Mouse (Mus musculus) MEL (cell line): ENCODE measurements at regions not wholly inside any gene's neighbourhood (a gene's known extent, or its start where the extent isn't known, plus 50 kb on each side); places are given as distances from the start of the nearest gene placed in this dataset.

ENCODE experiments used
- DNase-seq: peaks from one replicate; pipeline ENCODE4 v3.0.0; 2011; ENCODE audit warnings: low read depth, low spot score
- H3K27ac ChIP-seq: 2 replicates; pipeline ENCODE4 v1.5.1; 2012; ENCODE audit warnings: low read depth, mild to moderate bottlenecking, control low read depth, low read length, moderate library complexity; ENCODE audit not compliant: control insufficient read depth
- H3K27me3 ChIP-seq, 2 experiments: fragments of 150-350 bp in 1 of 2; sonication (generic) in 1 of 2; 2 replicates each; pipeline ENCODE4 v1.6.1; 2012; ENCODE audit warnings: low read length in 2 of 2, mild to moderate bottlenecking in 2 of 2, improper control_type of control experiment in 1 of 2, moderate library complexity in 1 of 2; ENCODE audit not compliant: insufficient read depth in 2 of 2, control insufficient read depth in 1 of 2
- H3K36me3 ChIP-seq, 2 experiments: 2 replicates each; pipeline ENCODE4 v1.6.1; 2012 to 2014; ENCODE audit warnings: low read length in 2 of 2, improper control_type of control experiment in 1 of 2, inconsistent platforms in 1 of 2, mild to moderate bottlenecking in 1 of 2; ENCODE audit not compliant: insufficient read depth in 2 of 2, control insufficient read depth in 1 of 2
- H3K4me1 ChIP-seq, 2 experiments: fragments of 150-350 bp in 1 of 2; sonication (generic) in 1 of 2; 2 replicates each; pipeline ENCODE4 v1.6.1; 2012; ENCODE audit warnings: low read length in 2 of 2, improper control_type of control experiment in 1 of 2, mild to moderate bottlenecking in 1 of 2; ENCODE audit not compliant: insufficient read depth in 2 of 2, control insufficient read depth in 1 of 2
- H3K4me3 ChIP-seq, 2 experiments: fragments of 150-350 bp in 1 of 2; sonication (generic) in 1 of 2; 2 replicates each; pipeline ENCODE4 v1.5.1; 2012; ENCODE audit warnings: low read depth in 2 of 2, low read length in 2 of 2, mild to moderate bottlenecking in 2 of 2, moderate library complexity in 2 of 2, control low read depth in 1 of 2, improper control_type of control experiment in 1 of 2; ENCODE audit not compliant: control insufficient read depth in 1 of 2, insufficient read depth in 1 of 2
- H3K79me2 ChIP-seq: 2 replicates; pipeline ENCODE4 v1.6.1; 2012; ENCODE audit warnings: mild to moderate bottlenecking, low read length, moderate library complexity; ENCODE audit not compliant: control insufficient read depth, poor library complexity, insufficient read depth
- H3K9ac ChIP-seq: 2 replicates; pipeline ENCODE4 v1.6.1; 2012; ENCODE audit warnings: low read depth, mild to moderate bottlenecking, control low read depth, low read length, moderate library complexity; ENCODE audit not compliant: control insufficient read depth, poor library complexity, severe bottlenecking
- H3K9me3 ChIP-seq: fragments of 150-350 bp; sonication (generic); replicated peaks from 2 replicates; pipeline ENCODE4 v1.6.1; 2012; ENCODE audit warnings: mild to moderate bottlenecking, low read length, improper control_type of control experiment, moderate library complexity; ENCODE audit not compliant: insufficient read depth
- CTCF ChIP-seq, 3 experiments: IDR thresholded peaks in 2 of 3; conservative IDR thresholded peaks in 1 of 3; 2 replicates each; pipeline ENCODE4 v1.5.1; 2011 to 2012; ENCODE audit warnings: low read length in 3 of 3, low read depth in 2 of 3, mild to moderate bottlenecking in 2 of 3, improper control_type of control experiment in 1 of 3, inconsistent platforms in 1 of 3, mixed read lengths in 1 of 3, moderate library complexity in 1 of 3; ENCODE audit not compliant: control insufficient read depth in 1 of 3, insufficient read depth in 1 of 3, poor library complexity in 1 of 3, severe bottlenecking in 1 of 3
- E2F4 ChIP-seq: IDR thresholded peaks from 2 replicates; pipeline ENCODE4 v1.6.1; 2011; ENCODE audit warnings: low read depth, low read length, improper control_type of control experiment, borderline replicate concordance
- ELF1 ChIP-seq: IDR thresholded peaks from 2 replicates; pipeline ENCODE4 v1.6.1; 2014; ENCODE audit warnings: low read depth, mild to moderate bottlenecking, inconsistent platforms, low read length, improper control_type of control experiment, moderate library complexity
- ETS1 ChIP-seq: IDR thresholded peaks from 2 replicates; pipeline ENCODE4 v1.6.1; 2012; ENCODE audit warnings: low read depth, mild to moderate bottlenecking, inconsistent platforms, low read length, improper control_type of control experiment, moderate library complexity
- GATA1 ChIP-seq: IDR thresholded peaks from 2 replicates; pipeline ENCODE4 v1.6.1; 2011; ENCODE audit warnings: low read depth, low read length, improper control_type of control experiment
- HCFC1 ChIP-seq: IDR thresholded peaks from 2 replicates; pipeline ENCODE4 v1.6.1; 2012; ENCODE audit warnings: low read depth, mild to moderate bottlenecking, inconsistent platforms, low read length, improper control_type of control experiment, moderate library complexity
- JUND ChIP-seq: IDR thresholded peaks from 2 replicates; pipeline ENCODE4 v1.6.1; 2011; ENCODE audit warnings: low read depth, mild to moderate bottlenecking, improper control_type of control experiment, low read length
- KAT2A ChIP-seq: conservative IDR thresholded peaks from 2 replicates; pipeline ENCODE4 v1.6.1; 2012; ENCODE audit warnings: low read depth, low read length, improper control_type of control experiment, inconsistent platforms
- MAX ChIP-seq: IDR thresholded peaks from 2 replicates; pipeline ENCODE4 v1.6.1; 2011; ENCODE audit warnings: low read length, improper control_type of control experiment
- MAZ ChIP-seq: IDR thresholded peaks from 2 replicates; pipeline ENCODE4 v1.6.1; 2012; ENCODE audit warnings: low read depth, mild to moderate bottlenecking, inconsistent platforms, low read length, improper control_type of control experiment
- MYB ChIP-seq: IDR thresholded peaks from 2 replicates; pipeline ENCODE4 v1.6.1; 2011; ENCODE audit warnings: mild to moderate bottlenecking, low read depth, low read length, improper control_type of control experiment
- NELFE ChIP-seq: IDR thresholded peaks from 2 replicates; pipeline ENCODE4 v1.6.1; 2011; ENCODE audit warnings: low read depth, low read length, improper control_type of control experiment
- POLR2A ChIP-seq, 2 experiments: IDR thresholded peaks; 2 replicates each; pipeline ENCODE4 v1.6.1; 2011 to 2012; ENCODE audit warnings: low read length in 2 of 2, mild to moderate bottlenecking in 2 of 2, control low read depth in 1 of 2, improper control_type of control experiment in 1 of 2, low read depth in 1 of 2, moderate library complexity in 1 of 2; ENCODE audit not compliant: control insufficient read depth in 1 of 2, insufficient read depth in 1 of 2, poor library complexity in 1 of 2
- RAD21 ChIP-seq: IDR thresholded peaks from 2 replicates; pipeline ENCODE4 v1.6.1; 2011; ENCODE audit warnings: mild to moderate bottlenecking, low read depth, low read length, improper control_type of control experiment
- SIN3A ChIP-seq: IDR thresholded peaks from 2 replicates; pipeline ENCODE4 v1.6.1; 2012; ENCODE audit warnings: low read length, improper control_type of control experiment, inconsistent platforms
- TAL1 ChIP-seq: IDR thresholded peaks from 2 replicates; pipeline ENCODE4 v1.6.1; 2012; ENCODE audit warnings: mild to moderate bottlenecking, inconsistent platforms, low read length, moderate library complexity, mixed read lengths
- USF2 ChIP-seq, 2 experiments: IDR thresholded peaks; 2 replicates each; pipeline ENCODE4 v1.6.1; 2011 to 2012; ENCODE audit warnings: improper control_type of control experiment in 2 of 2, low read length in 2 of 2, borderline replicate concordance in 1 of 2, inconsistent platforms in 1 of 2, low read depth in 1 of 2, mild to moderate bottlenecking in 1 of 2; ENCODE audit not compliant: insufficient read depth in 1 of 2
- ZC3H11A ChIP-seq: IDR thresholded peaks from 2 replicates; pipeline ENCODE4 v1.6.1; 2012; ENCODE audit warnings: low read depth, mild to moderate bottlenecking, inconsistent platforms, low read length, improper control_type of control experiment
- ZMIZ1 ChIP-seq: IDR thresholded peaks from 2 replicates; pipeline ENCODE4 v1.6.1; 2012; ENCODE audit warnings: low read depth, mild to moderate bottlenecking, inconsistent platforms, low read length, improper control_type of control experiment, moderate library complexity
- ZNF384 ChIP-seq: IDR thresholded peaks from 2 replicates; pipeline ENCODE4 v1.6.1; 2012; ENCODE audit warnings: low read depth, mild to moderate bottlenecking, inconsistent platforms, low read length, improper control_type of control experiment

DNA sequence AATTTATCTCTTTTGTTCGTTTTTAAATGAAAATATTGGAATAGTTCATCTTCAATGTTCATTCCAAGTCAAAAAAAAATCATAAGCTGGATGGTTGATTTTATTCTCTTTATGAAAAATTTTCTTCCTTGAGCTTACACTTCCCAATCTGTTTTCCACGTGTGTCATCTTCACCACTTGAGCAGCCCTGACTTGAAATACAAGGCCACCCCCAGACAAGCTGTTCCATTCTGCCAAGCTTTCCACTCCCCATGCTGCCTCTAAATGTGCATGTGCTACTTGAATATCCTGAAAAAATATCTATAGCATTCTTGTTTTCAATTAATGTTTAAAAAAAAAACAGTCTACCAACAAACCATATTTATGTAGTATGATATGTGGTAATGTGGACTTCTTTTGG, 693.2 kb downstream of the Basp1 start:
- Histone ChIP-seq H3K9ac (no peak overlapping the region), H3K4me1 (no peaks in the 10 kb centered on the region)
- no peak for DNase-seq
- TF ChIP-seq POLR2A (IDR thresholded peaks at IDR 0.05; ENCODE audit: control insufficient read depth in 1 of 2, insufficient read depth in 1 of 2, low read depth in 1 of 2, low read length in 2 of 2, poor library complexity in 1 of 2) (no peak), MAZ (no peak), ELF1 (no peak), CTCF (IDR thresholded peaks at IDR 0.05 in 2 of 3, conservative IDR thresholded peaks at IDR 0.05 in 1 of 3; ENCODE audit: control insufficient read depth in 1 of 3, insufficient read depth in 1 of 3, low read depth in 2 of 3, low read length in 3 of 3, poor library complexity in 1 of 3, severe bottlenecking in 1 of 3) (no peak), E2F4 (no peak), USF2 (IDR thresholded peaks at IDR 0.05; ENCODE audit: borderline replicate concordance in 1 of 2, insufficient read depth in 1 of 2, low read depth in 1 of 2, low read length in 2 of 2) (no peak), RAD21 (no peak), SIN3A (no peak), KAT2A (no peak), NELFE (no peak), JUND (no peak), GATA1 (no peak), TAL1 (no peak), ZNF384 (no peak), ZC3H11A (no peak), MYB (no peak), ETS1 (no peak)
- TF ChIP-seq, all 39 proteins: peak for 0
- H3K9me3 ChIP-seq = no peaks in the 10 kb centered on the region
- no peak overlapping the region for H3K4me3 ChIP-seq
- H3K27ac ChIP-seq = no peak overlapping the region
- H3K36me3 ChIP-seq = no peaks in the 10 kb centered on the region
- H3K79me2 ChIP-seq = no peaks in the 10 kb centered on the region
- no peaks in the 10 kb centered on the region for H3K27me3 ChIP-seq

GRCm38 (mm10) chr15:24682167-24682566, 731.4 kb downstream of the Basp1 start:
- Histone ChIP-seq H3K4me3 (no peak overlapping the region), H3K27me3 (no peaks in the 10 kb centered on the region), H3K9me3 (no peaks in the 10 kb centered on the region), H3K79me2 (no peaks in the 10 kb centered on the region), H3K4me1 (no peaks in the 10 kb centered on the region), H3K9ac (no peak overlapping the region), H3K36me3 (no peaks in the 10 kb centered on the region), H3K27ac (no peak overlapping the region)
- no peak for DNase-seq
- no peak for TF ChIP-seq HCFC1
- no peak for TF ChIP-seq ZMIZ1
- no peak for TF ChIP-seq USF2 (IDR thresholded peaks at IDR 0.05; ENCODE audit: borderline replicate concordance in 1 of 2, insufficient read depth in 1 of 2, low read depth in 1 of 2, low read length in 2 of 2)
- TF ChIP-seq MAX = no peak
- no peak for TF ChIP-seq E2F4
- TF ChIP-seq RAD21 = no peak
- TF ChIP-seq ETS1 = no peak
- TF ChIP-seq POLR2A (IDR thresholded peaks at IDR 0.05; ENCODE audit: control insufficient read depth in 1 of 2, insufficient read depth in 1 of 2, low read depth in 1 of 2, low read length in 2 of 2, poor library complexity in 1 of 2) = no peak
